Mouse (Mus musculus) testis, postnatal 10 days (tissue): ENCODE results near the gene Igf1r.

Experiments used
- DNase-seq: peaks from one replicate; pipeline ENCODE4 v3.0.0; 2021; ENCODE audit warnings: low spot score

Gene Igf1r

GRCm38 (mm10) chr7:67958045-67958444 lies 5.4 kb downstream of the Igf1r start:
- no peak for DNase-seq

GRCm38 (mm10) chr7:67960701-67961100 lies 8.1 kb downstream of the Igf1r start:
- DNase-seq, result no peak

GRCm38 (mm10) chr7:67961567-67962267 lies 9.1 kb downstream of the Igf1r start:
- peak; percentile 89 for DNase-seq

- DNase-seq, result no peak
These were observed 11.1 kb downstream of the Igf1r start for GRCm38 (mm10) chr7:67963691-67964090.

- no peak for DNase-seq
These were observed 15.8 kb downstream of the Igf1r start for GRCm38 (mm10) chr7:67968394-67968793.

- DNase-seq, result no peak
These were observed 16.4 kb downstream of the Igf1r start for GRCm38 (mm10) chr7:67969076-67969475.

GRCm38 (mm10) chr7:67973180-67974014 lies 20.8 kb downstream of the Igf1r start:
- DNase-seq, result no peak

- DNase-seq, result no peak
These were observed 29.3 kb downstream of the Igf1r start for GRCm38 (mm10) chr7:67981956-67982355.

- DNase-seq, result no peak
These were observed 30.2 kb downstream of the Igf1r start for GRCm38 (mm10) chr7:67982809-67983208.

- no peak for DNase-seq
These were observed 30.8 kb downstream of the Igf1r start for GRCm38 (mm10) chr7:67983451-67983850.

GRCm38 (mm10) chr7:67985003-67985416 lies 32.4 kb downstream of the Igf1r start:
- DNase-seq, result no peak

GRCm38 (mm10) chr7:67985511-67985910 lies 32.9 kb downstream of the Igf1r start:
- DNase-seq, result no peak

GRCm38 (mm10) chr7:67986277-67986676 lies 33.6 kb downstream of the Igf1r start:
- no peak for DNase-seq

GRCm38 (mm10) chr7:67986816-67987215 lies 34.2 kb downstream of the Igf1r start:
- DNase-seq, result no peak

GRCm38 (mm10) chr7:67989376-67989775 lies 36.7 kb downstream of the Igf1r start:
- DNase-seq, result no peak

- no peak for DNase-seq
These were observed 41.0 kb downstream of the Igf1r start for GRCm38 (mm10) chr7:67993614-67994013.

GRCm38 (mm10) chr7:67994346-67994858 lies 41.8 kb downstream of the Igf1r start:
- DNase-seq, result no peak

GRCm38 (mm10) chr7:67995276-67995675 lies 42.6 kb downstream of the Igf1r start:
- DNase-seq, result no peak

- DNase-seq, result no peak
These were observed 43.8 kb downstream of the Igf1r start for GRCm38 (mm10) chr7:67996202-67996960.

- no peak for DNase-seq
These were observed 48.6 kb downstream of the Igf1r start for GRCm38 (mm10) chr7:68001269-68001668.

- no peak for DNase-seq
These were observed 53.4 kb downstream of the Igf1r start for GRCm38 (mm10) chr7:68006074-68006473.

GRCm38 (mm10) chr7:68006496-68006895 lies 53.9 kb downstream of the Igf1r start:
- DNase-seq, result no peak
